Mouse (Mus musculus): ENCODE results near the gene Sugct.

GRCm38 (mm10) chr13:17039727-17040126 lies 655.6 kb downstream of the Sugct start:
- TF ChIP-seq FOSL1 (IDR thresholded peaks at IDR 0.05; ENCODE audit: insufficient read depth, low read length, poor library complexity, severe bottlenecking): no peak
- no peak for TF ChIP-seq MYOG (IDR thresholded peaks at IDR 0.05; ENCODE audit: control insufficient read depth, extremely low read depth, insufficient read length)

All from C2C12 (cell line).